Mouse (Mus musculus): Measurements from ENCODE around the gene Apoc1.

Gene Apoc1

GRCm38 (mm10) chr7:19685374-19685773, 7.1 kb downstream of the Apoc1 start:
- no peak for DNase-seq (ENCODE audit: low spot score in 2 of 2)

- DNase-seq (ENCODE audit: low spot score in 2 of 2), result no peak
Measured at GRCm38 (mm10) chr7:19683771-19684201, 8.7 kb downstream of the Apoc1 start.

- DNase-seq (ENCODE audit: low spot score in 2 of 2), result no peak
Measured at GRCm38 (mm10) chr7:19682979-19683378, 9.5 kb downstream of the Apoc1 start.

- no peak for DNase-seq (ENCODE audit: low spot score in 2 of 2)
Measured at GRCm38 (mm10) chr7:19681202-19681694, 11.2 kb downstream of the Apoc1 start, which contains the start of the genes Gm44805 and Apoc4. TSS of gene Gm44805 (minus strand) at chr7:19681423. TSS of gene Apoc4 (minus strand) at chr7:19681479.

- no peak for DNase-seq (ENCODE audit: low spot score in 2 of 2)
Measured at GRCm38 (mm10) chr7:19680702-19681101, 11.8 kb downstream of the Apoc1 start.

GRCm38 (mm10) chr7:19678901-19679300, 13.6 kb downstream of the Apoc1 start:
- no peak for DNase-seq (ENCODE audit: low spot score in 2 of 2)

GRCm38 (mm10) chr7:19677872-19678271, 14.6 kb downstream of the Apoc1 start, which contains the start of gene Apoc2:
TSS of gene Apoc2 (minus strand) at chr7:19677941.
- no peak for DNase-seq (ENCODE audit: low spot score in 2 of 2)

- DNase-seq (ENCODE audit: low spot score in 2 of 2), result no peak
Measured at GRCm38 (mm10) chr7:19676662-19677061, 15.8 kb downstream of the Apoc1 start.

GRCm38 (mm10) chr7:19675824-19676223, 16.6 kb downstream of the Apoc1 start:
- DNase-seq (ENCODE audit: low spot score in 2 of 2), result no peak

GRCm38 (mm10) chr7:19673083-19673699, 19.3 kb downstream of the Apoc1 start:
- no peak for DNase-seq (ENCODE audit: low spot score in 2 of 2)

GRCm38 (mm10) chr7:19671511-19671910, 20.9 kb downstream of the Apoc1 start:
- DNase-seq (ENCODE audit: low spot score in 2 of 2), result no peak

GRCm38 (mm10) chr7:19668947-19669721, 23.3 kb downstream of the Apoc1 start:
- DNase-seq (ENCODE audit: low spot score in 2 of 2), result peak; percentile 89

GRCm38 (mm10) chr7:19667434-19667833, 25.0 kb downstream of the Apoc1 start:
- no peak for DNase-seq (ENCODE audit: low spot score in 2 of 2)

GRCm38 (mm10) chr7:19666750-19667149, 25.7 kb downstream of the Apoc1 start:
- DNase-seq (ENCODE audit: low spot score in 2 of 2), result no peak

- peak; percentile 95 to 96 for DNase-seq (ENCODE audit: low spot score in 2 of 2)
Measured at GRCm38 (mm10) chr7:19664955-19665841, 27.3 kb downstream of the Apoc1 start, which contains the start of gene Clptm1. TSS of gene Clptm1 (minus strand) at chr7:19665033.

GRCm38 (mm10) chr7:19664455-19664954, 28.0 kb downstream of the Apoc1 start:
- DNase-seq (ENCODE audit: low spot score in 2 of 2), result no peak

- DNase-seq (ENCODE audit: low spot score in 2 of 2), result no peak
Measured at GRCm38 (mm10) chr7:19663940-19664339, 28.5 kb downstream of the Apoc1 start.

GRCm38 (mm10) chr7:19652614-19653013, 39.8 kb downstream of the Apoc1 start:
- no peak for DNase-seq (ENCODE audit: low spot score in 2 of 2)

- no peak for DNase-seq (ENCODE audit: low spot score in 2 of 2)
Measured at GRCm38 (mm10) chr7:19651063-19651786, 41.2 kb downstream of the Apoc1 start.

GRCm38 (mm10) chr7:19641223-19641622, 51.2 kb downstream of the Apoc1 start:
- DNase-seq (ENCODE audit: low spot score in 2 of 2), result no peak
